Mouse (Mus musculus) G1E-ER4 (cell line): ENCODE data around the gene Zmiz1. TPM values are rescaled to one million over a fixed set of nuclear protein-coding genes. Genes with fewer than 3 reads are reported as not detected.

Source experiments
- GATA1 ChIP-seq: IDR thresholded peaks from one replicate; pipeline ENCODE4 v1.8.0; 2012; ENCODE audit warnings: low read length, inconsistent platforms
- polyA plus RNA-seq: library from polyadenylated mRNA; stranded (reverse); fragments of >175 nt; gene quantifications from 2 replicates; pipeline ENCODE4 v1.2.3, GENCODE M21; 2012

Zmiz1 gene
- polyA plus RNA-seq, 1 experiment = not detected

- no peak for TF ChIP-seq GATA1
These were observed 101.9 kb downstream of the Zmiz1 start for GRCm38 (mm10) chr14:25560841-25561240.

DNA sequence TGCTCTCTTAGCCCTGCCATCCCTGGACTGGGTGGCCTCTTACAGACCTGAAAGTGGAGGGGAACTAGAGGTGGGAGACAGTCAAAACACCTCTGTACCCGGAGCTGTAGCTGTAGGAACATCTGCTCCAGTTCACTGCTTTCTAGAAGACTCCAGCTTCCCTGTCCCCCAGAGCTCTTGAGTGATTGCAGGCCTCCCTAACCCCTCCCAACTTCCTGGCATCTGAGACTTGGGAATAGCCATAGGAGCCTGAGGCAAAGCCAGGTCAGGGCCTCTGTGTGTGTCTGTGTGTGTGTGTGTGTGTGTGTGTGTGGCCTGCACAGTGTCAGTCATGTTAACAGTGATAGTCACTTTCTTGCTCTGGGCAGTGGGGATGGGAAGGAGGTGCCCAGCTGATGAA, 102.7 kb downstream of the Zmiz1 start:
- no peak for TF ChIP-seq GATA1

DNA sequence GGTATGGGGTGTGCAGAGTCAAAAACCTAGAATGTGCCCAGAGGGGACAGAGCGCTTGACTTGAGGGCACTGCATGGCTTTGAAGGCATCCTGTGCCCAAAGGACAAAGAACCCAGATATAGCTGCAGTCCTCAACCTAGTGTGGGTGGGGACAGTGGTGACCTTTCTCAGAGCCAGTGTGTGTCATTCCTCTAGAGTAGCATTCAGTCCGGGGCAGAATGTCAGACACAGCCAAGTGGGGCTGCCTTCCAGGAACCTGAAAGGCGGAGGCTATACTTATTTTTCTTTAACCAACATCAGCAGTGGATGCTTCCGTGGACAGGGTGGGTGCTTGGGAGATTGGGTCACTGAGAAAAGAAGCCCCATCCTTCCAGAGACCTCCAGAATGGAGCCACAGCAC, 103.5 kb downstream of the Zmiz1 start:
- TF ChIP-seq GATA1 = no peak

DNA sequence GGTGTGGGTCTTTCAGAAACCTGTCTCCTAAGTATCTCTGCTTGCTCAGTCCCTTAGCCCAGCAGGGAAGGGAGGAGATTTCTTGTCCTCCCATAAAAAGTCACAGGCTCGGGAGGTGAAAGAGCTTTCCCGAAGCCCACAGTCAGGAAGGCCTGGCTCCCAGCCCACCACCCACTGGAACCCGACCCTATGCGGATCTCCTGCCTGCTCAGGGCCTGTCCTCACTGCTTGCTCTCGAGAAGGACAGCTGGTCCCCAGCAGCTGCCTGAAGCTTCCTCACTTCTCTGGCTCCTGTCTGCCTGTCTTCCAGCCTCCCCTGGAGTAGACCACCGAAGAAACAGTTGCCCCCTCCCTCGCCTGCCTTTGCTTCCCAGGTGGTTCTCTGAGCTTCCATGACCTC, 103.9 kb downstream of the Zmiz1 start:
- no peak for TF ChIP-seq GATA1

GRCm38 (mm10) chr14:25564577-25564976, 105.6 kb downstream of the Zmiz1 start:
- no peak for TF ChIP-seq GATA1

- TF ChIP-seq GATA1 = no peak
These were observed 106.5 kb downstream of the Zmiz1 start for GRCm38 (mm10) chr14:25565344-25566088.

DNA sequence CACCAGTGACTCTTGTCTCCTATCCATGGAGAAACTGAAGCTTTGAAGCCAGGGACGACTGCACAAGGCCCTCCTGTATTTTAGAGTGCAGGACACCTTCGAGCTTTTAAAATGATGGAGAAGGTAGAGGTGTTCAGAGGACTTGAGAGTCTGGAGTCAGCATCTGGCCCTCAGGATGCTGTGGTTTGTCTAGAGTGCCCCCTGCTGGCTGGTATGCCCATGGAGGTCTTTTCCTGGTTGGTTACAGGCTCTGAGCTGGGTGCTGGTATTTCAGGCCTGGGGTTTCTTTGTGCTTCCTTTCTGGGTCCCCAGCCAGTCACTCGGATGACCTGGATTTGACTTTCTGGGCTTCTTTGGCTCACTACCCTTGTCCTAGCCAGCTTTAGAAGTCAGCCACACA, 108.3 kb downstream of the Zmiz1 start:
- no peak for TF ChIP-seq GATA1

DNA sequence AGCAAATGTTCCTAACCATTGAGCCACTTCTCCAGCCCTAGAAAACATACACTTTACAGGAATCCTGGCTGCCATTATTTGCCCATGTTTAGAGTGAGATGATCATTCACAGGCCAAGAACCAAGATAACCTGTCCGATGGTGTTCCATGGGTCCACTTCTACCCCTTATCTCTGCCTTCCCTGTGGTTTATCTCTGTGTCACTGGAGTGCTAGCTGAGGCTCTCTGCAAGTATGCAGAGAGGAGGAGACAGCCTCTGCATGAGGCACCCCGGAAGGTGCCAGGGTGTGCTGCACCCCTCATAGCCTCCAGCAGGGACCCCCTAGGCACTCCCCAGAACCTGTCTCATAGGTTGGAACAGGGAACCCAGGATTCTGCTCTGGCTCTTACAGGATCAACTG, 108.9 kb downstream of the Zmiz1 start:
- TF ChIP-seq GATA1 = no peak

DNA sequence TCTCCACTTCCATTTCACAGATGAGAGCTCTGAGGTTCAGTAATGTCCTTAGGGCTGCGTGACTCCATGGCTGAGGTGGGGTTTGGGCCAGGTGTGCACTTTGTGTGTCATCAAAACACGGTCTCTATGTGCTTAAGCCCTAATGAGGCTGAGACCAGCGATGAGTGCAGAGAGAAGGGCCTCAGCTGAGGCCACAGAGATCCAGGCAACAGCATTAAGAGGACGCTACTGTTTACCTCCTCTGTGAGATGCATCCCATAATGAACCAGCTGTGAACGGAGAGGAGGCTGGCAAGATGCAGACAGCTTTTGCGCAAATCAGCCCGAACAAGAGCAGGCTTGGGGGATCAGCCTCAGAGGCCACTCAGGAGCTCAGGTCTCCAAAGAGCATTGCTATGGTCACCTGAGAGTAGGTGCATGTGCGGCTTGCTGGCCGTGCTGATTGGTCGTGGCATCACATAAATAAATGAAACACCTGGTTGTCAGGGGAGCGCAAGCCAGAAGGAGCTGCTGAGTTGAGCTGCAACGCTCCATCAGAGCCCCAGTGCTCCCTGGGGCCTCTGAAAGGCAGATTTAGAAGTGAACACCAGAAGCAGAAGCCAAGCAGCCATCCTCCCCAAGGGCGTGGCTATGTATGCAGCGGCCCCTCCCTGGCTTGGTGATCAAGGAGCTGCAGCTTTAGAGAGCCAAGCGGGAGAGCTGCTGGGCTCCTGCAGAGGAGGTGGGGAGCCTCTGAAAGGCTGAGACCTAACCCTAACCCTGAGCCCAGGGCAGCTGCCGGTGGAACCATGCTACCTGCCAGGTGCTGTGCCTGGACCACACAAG, 115.3 kb downstream of the Zmiz1 start:
- no peak for TF ChIP-seq GATA1

- TF ChIP-seq GATA1 = no peak
These were observed 117.7 kb downstream of the Zmiz1 start for GRCm38 (mm10) chr14:25576642-25577041.

DNA sequence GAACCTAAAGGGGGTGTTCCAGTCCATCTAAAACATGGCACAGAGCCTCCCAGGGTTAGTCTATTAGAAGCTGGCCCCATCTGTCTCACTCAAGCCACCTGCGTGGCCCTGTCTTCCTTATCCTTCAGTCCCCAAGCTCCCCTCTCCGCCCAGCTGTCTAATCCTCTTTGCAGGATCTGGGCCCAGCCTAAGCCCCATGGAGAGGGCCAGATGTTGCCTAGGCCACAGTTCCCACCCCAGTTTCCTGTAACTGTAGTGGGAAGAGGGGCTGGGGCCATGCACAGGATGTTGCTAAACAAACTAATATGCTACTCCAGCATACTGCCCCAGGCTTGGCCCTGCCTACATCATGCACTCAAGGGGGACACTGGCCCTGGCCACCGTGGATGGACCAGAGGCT, 118.4 kb downstream of the Zmiz1 start:
- no peak for TF ChIP-seq GATA1

GRCm38 (mm10) chr14:25579597-25579996, 120.6 kb downstream of the Zmiz1 start:
- no peak for TF ChIP-seq GATA1

GRCm38 (mm10) chr14:25580397-25580796, 121.4 kb downstream of the Zmiz1 start:
- no peak for TF ChIP-seq GATA1

GRCm38 (mm10) chr14:25582603-25583002, 123.6 kb downstream of the Zmiz1 start:
- no peak for TF ChIP-seq GATA1

GRCm38 (mm10) chr14:25583899-25584298, 124.9 kb downstream of the Zmiz1 start:
- TF ChIP-seq GATA1 = no peak

GRCm38 (mm10) chr14:25585545-25586301, 126.7 kb downstream of the Zmiz1 start:
- no peak for TF ChIP-seq GATA1
